Mouse (Mus musculus) T-helper 1 cell (primary cell): ENCODE measurements around the gene Tspo2.

Experiments used
- in situ Hi-C: fragments of 300-600 bp; cut with MboI, MseI; formaldehyde crosslinking; loops from one replicate; pipeline ENCODE4 v1.15.1; 2025; ENCODE audit warnings: high pct_unique_total_duplicates

Gene Tspo2

GRCm38 (mm10) chr17:48451753-48452444 is 577 bp upstream of the Tspo2 start:
- in situ Hi-C loops = loop anchor here (10.0 kb wide), 1 partner anchor 1473 kb away; no protein-coding TSS in a partner anchor

- in situ Hi-C loops = loop anchor here (10.0 kb wide), 1 partner anchor 1474 kb away; no protein-coding TSS in a partner anchor
Observed at GRCm38 (mm10) chr17:48450666-48451352, 513 bp downstream of the Tspo2 start.

- in situ Hi-C loops = no loop called here
Observed at GRCm38 (mm10) chr17:48447675-48448074, 3.6 kb downstream of the Tspo2 start.

GRCm38 (mm10) chr17:48443542-48444145 is 7.7 kb downstream of the Tspo2 start:
- in situ Hi-C loops = no loop called here

- in situ Hi-C loops = no loop called here
Observed at GRCm38 (mm10) chr17:48442745-48443457, 8.4 kb downstream of the Tspo2 start.

- in situ Hi-C loops = no loop called here
Observed at GRCm38 (mm10) chr17:48437421-48437911, 13.9 kb downstream of the Tspo2 start.

- in situ Hi-C loops = no loop called here
Observed at GRCm38 (mm10) chr17:48436487-48436886, 14.8 kb downstream of the Tspo2 start.

- in situ Hi-C loops = no loop called here
Observed at GRCm38 (mm10) chr17:48434479-48434878, 16.8 kb downstream of the Tspo2 start.

- in situ Hi-C loops = no loop called here
Observed at GRCm38 (mm10) chr17:48433689-48434330, 17.5 kb downstream of the Tspo2 start.

GRCm38 (mm10) chr17:48433006-48433655 is 18.2 kb downstream of the Tspo2 start:
- in situ Hi-C loops = no loop called here

- in situ Hi-C loops = no loop called here
Observed at GRCm38 (mm10) chr17:48432158-48432980, 19.0 kb downstream of the Tspo2 start, which contains the start of gene Apobec2. TSS of gene Apobec2 (minus strand) at chr17:48432930.

GRCm38 (mm10) chr17:48431054-48431453 is 20.3 kb downstream of the Tspo2 start:
- in situ Hi-C loops = no loop called here

- in situ Hi-C loops = no loop called here
Observed at GRCm38 (mm10) chr17:48430394-48430793, 20.9 kb downstream of the Tspo2 start.

- in situ Hi-C loops = no loop called here
Observed at GRCm38 (mm10) chr17:48427852-48428530, 23.3 kb downstream of the Tspo2 start.

- in situ Hi-C loops = no loop called here
Observed at GRCm38 (mm10) chr17:48426991-48427750, 24.2 kb downstream of the Tspo2 start.

GRCm38 (mm10) chr17:48425823-48426612 is 25.3 kb downstream of the Tspo2 start:
- in situ Hi-C loops = no loop called here

GRCm38 (mm10) chr17:48424237-48424636 is 27.1 kb downstream of the Tspo2 start:
- in situ Hi-C loops = loop anchor here (25.0 kb wide), 2 partner anchors 912 to 1537 kb away; partner anchors contain the start of genes Ccnd3, Taf8 and Tbcc
